Mouse (Mus musculus): ENCODE measurements around the gene Sf3b6. TPM values are rescaled to one million over a fixed set of nuclear protein-coding genes. Genes with fewer than 3 reads are reported as not detected.

Gene Sf3b6
- polyA plus RNA-seq, 1 experiment = 208 TPM

DNA sequence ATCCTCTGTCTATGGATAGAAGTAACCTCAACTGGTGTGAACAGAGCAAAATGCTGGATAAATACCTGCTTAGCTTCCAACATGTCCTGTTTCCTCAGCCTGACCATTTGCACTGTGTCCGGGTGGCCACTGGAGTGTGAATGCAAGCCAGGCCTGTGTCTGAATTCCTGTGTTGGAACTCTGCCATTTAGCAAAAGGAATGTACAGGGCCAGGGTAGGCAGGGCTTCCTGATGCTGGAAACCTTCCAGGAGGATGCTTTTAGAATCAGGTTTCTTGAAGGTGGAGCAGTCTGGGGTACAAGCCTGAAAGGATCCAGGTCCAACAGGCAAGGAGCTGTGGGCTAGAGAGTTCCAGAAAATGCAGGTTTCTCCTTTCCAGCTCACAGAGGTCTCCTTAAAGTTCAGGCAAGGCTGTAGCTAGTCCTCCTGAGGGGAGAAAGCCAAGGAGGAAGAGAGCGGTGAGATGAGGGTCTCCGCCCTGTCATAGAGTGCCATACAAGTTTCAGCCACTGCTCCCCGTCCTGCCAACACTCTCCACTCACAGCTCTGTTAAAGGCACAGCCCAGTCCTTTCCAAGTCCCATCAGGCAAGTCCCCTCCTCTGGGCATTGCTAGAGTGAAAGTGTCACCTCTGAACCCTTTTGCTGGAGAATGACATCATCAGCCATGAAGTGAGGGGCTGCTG lies 46.5 kb downstream of the Sf3b6 start:
- TF ChIP-seq CTCF (IDR thresholded peaks at IDR 0.05; ENCODE audit: low read depth, low read length) (no peak), EP300 (IDR thresholded peaks at IDR 0.05; ENCODE audit: insufficient read depth, low read depth, low read length) (no peak), POLR2A (IDR thresholded peaks at IDR 0.05; ENCODE audit: insufficient read depth, low read length) (no peak)
- no peaks in the 10 kb centered on the region for H3K36me3 ChIP-seq (ENCODE audit: control insufficient read depth, insufficient read depth, low read length, poor library complexity, severe bottlenecking)
- H3K27ac ChIP-seq (ENCODE audit: insufficient read depth, low read length) = no peak overlapping the region
- H3K4me1 ChIP-seq (ENCODE audit: control insufficient read depth, insufficient read depth, low read length) = no peaks in the 10 kb centered on the region
- H3K4me3 ChIP-seq (ENCODE audit: low read depth, low read length) = no peak overlapping the region
- no peaks in the 10 kb centered on the region for H3K27me3 ChIP-seq (ENCODE audit: control insufficient read depth, insufficient read depth, low read length, poor library complexity, severe bottlenecking)
- no peaks in the 10 kb centered on the region for H3K9me3 ChIP-seq (replicated peaks; ENCODE audit: control insufficient read depth, insufficient read depth, low read length, poor library complexity, severe bottlenecking)
- H3K9ac ChIP-seq (ENCODE audit: low read depth, poor library complexity, severe bottlenecking) = no peak overlapping the region

DNA sequence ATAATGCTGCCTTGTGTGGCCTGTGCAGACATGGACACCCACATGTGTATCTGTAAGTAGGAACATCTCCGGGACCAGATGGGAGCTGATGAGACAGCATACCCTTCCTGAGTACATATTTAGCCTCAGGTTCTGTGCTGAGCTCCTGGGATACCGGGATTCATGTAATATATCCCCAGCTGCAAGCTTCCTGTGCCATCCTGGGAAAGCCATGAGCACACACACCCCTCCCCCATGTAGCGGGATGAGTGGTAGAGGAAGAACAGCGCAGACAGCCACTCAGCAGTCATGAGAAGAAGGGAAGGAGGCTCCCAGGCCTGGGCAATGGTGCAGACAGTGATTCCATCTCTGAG lies 47.0 kb downstream of the Sf3b6 start:
- H3K4me1 ChIP-seq (ENCODE audit: control insufficient read depth, insufficient read depth, low read length) = no peaks in the 10 kb centered on the region
- H3K27ac ChIP-seq (ENCODE audit: insufficient read depth, low read length) = no peak overlapping the region
- H3K9ac ChIP-seq (ENCODE audit: low read depth, poor library complexity, severe bottlenecking) = no peak overlapping the region

DNA sequence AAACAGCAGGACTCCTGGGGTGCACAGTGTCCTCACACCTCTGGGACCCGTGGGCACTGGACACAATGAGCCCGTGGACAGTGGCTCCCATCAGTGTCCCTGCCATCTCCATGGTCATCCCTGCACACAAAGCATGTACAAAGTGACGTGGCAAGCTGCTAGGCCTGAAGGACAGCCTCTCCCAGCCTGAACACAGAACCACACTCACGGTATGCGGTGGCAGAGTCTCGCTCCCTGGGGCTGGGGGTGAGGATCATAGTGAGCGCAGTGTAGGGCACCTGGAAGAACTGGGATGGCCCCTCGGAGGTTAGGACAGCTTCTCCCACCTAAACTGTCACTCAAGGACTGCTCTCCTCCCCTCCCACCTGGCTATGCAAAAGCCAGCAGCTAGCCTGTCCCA lies 51.6 kb downstream of the Sf3b6 start:
- H3K36me3 ChIP-seq (ENCODE audit: control insufficient read depth, insufficient read depth, low read length, poor library complexity, severe bottlenecking) = no peaks in the 10 kb centered on the region
- no peak overlapping the region for H3K27ac ChIP-seq (ENCODE audit: insufficient read depth, low read length)
- H3K9ac ChIP-seq (ENCODE audit: low read depth, poor library complexity, severe bottlenecking) = no peak overlapping the region
- H3K4me1 ChIP-seq (ENCODE audit: control insufficient read depth, insufficient read depth, low read length) = no peaks in the 10 kb centered on the region
- no peak for TF ChIP-seq POLR2A (IDR thresholded peaks at IDR 0.05; ENCODE audit: insufficient read depth, low read length)
- TF ChIP-seq EP300 (IDR thresholded peaks at IDR 0.05; ENCODE audit: insufficient read depth, low read depth, low read length) = no peak
- no peak for TF ChIP-seq CTCF (IDR thresholded peaks at IDR 0.05; ENCODE audit: low read depth, low read length)
- no peak overlapping the region for H3K4me3 ChIP-seq (ENCODE audit: low read depth, low read length)
- no peaks in the 10 kb centered on the region for H3K27me3 ChIP-seq (ENCODE audit: control insufficient read depth, insufficient read depth, low read length, poor library complexity, severe bottlenecking)
- H3K9me3 ChIP-seq (replicated peaks; ENCODE audit: control insufficient read depth, insufficient read depth, low read length, poor library complexity, severe bottlenecking) = no peaks in the 10 kb centered on the region

More for the DNA sequence above, 47.0 kb downstream of the Sf3b6 start:
- Histone ChIP-seq H3K9me3 (replicated peaks; ENCODE audit: control insufficient read depth, insufficient read depth, low read length, poor library complexity, severe bottlenecking) (no peaks in the 10 kb centered on the region), H3K4me3 (ENCODE audit: low read depth, low read length) (no peak overlapping the region), H3K27me3 (ENCODE audit: control insufficient read depth, insufficient read depth, low read length, poor library complexity, severe bottlenecking) (no peaks in the 10 kb centered on the region), H3K36me3 (ENCODE audit: control insufficient read depth, insufficient read depth, low read length, poor library complexity, severe bottlenecking) (no peaks in the 10 kb centered on the region)
- TF ChIP-seq EP300 (IDR thresholded peaks at IDR 0.05; ENCODE audit: insufficient read depth, low read depth, low read length) = no peak

DNA sequence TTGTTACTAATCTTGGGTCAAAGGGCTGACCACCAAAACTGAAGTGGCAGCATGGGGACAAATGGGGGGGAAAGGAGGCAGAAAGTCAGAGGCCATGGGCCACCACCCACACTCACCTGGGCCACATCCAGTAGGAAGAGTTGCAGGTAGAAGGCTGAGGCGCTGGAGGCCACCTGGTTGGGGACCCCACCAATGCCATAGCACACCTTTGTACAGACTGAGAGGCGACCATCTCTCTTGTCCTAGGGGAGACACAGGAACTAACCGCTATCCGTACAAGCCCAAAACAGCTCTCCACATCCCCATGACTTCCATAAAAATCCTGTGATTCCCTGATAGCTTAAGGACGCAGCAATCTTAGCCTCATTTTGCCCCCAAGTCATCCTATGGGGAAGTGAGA lies 53.9 kb downstream of the Sf3b6 start:
- H3K4me1 ChIP-seq (ENCODE audit: control insufficient read depth, insufficient read depth, low read length) = no peaks in the 10 kb centered on the region

DNA sequence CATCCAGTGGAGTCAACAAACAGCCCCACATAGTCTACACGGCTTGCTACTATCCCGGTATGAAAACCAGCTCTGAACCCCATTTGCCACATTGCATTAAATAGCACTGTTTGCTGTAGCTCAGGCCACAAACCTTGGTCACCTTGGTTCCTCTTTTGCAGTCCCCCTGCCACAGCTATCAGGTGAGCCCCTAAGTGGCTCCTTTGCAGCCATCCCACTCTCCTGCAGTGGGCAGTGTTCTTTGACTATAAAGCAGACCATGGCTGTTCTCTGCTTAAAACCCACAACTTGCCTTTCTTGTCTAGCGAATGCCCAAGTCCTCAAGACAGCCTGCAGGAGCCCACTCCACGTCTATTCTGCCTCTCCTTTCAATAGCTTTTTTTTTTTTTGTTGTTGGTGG lies 54.9 kb downstream of the Sf3b6 start:
- Histone ChIP-seq H3K4me3 (ENCODE audit: low read depth, low read length) (no peak overlapping the region), H3K9ac (ENCODE audit: low read depth, poor library complexity, severe bottlenecking) (no peak overlapping the region), H3K27ac (ENCODE audit: insufficient read depth, low read length) (no peak overlapping the region), H3K36me3 (ENCODE audit: control insufficient read depth, insufficient read depth, low read length, poor library complexity, severe bottlenecking) (no peaks in the 10 kb centered on the region), H3K4me1 (ENCODE audit: control insufficient read depth, insufficient read depth, low read length) (no peaks in the 10 kb centered on the region), H3K9me3 (replicated peaks; ENCODE audit: control insufficient read depth, insufficient read depth, low read length, poor library complexity, severe bottlenecking) (no peaks in the 10 kb centered on the region), H3K27me3 (ENCODE audit: control insufficient read depth, insufficient read depth, low read length, poor library complexity, severe bottlenecking) (no peaks in the 10 kb centered on the region)
- no peak for TF ChIP-seq CTCF (IDR thresholded peaks at IDR 0.05; ENCODE audit: low read depth, low read length)
- TF ChIP-seq EP300 (IDR thresholded peaks at IDR 0.05; ENCODE audit: insufficient read depth, low read depth, low read length) = no peak
- no peak for TF ChIP-seq POLR2A (IDR thresholded peaks at IDR 0.05; ENCODE audit: insufficient read depth, low read length)

More for the DNA sequence above, 53.9 kb downstream of the Sf3b6 start:
- no peaks in the 10 kb centered on the region for H3K36me3 ChIP-seq (ENCODE audit: control insufficient read depth, insufficient read depth, low read length, poor library complexity, severe bottlenecking)
- H3K27ac ChIP-seq (ENCODE audit: insufficient read depth, low read length) = no peak overlapping the region
- TF ChIP-seq CTCF (IDR thresholded peaks at IDR 0.05; ENCODE audit: low read depth, low read length) (no peak), EP300 (IDR thresholded peaks at IDR 0.05; ENCODE audit: insufficient read depth, low read depth, low read length) (no peak), POLR2A (IDR thresholded peaks at IDR 0.05; ENCODE audit: insufficient read depth, low read length) (no peak)
- H3K4me3 ChIP-seq (ENCODE audit: low read depth, low read length) = no peak overlapping the region
- H3K27me3 ChIP-seq (ENCODE audit: control insufficient read depth, insufficient read depth, low read length, poor library complexity, severe bottlenecking) = no peaks in the 10 kb centered on the region
- H3K9ac ChIP-seq (ENCODE audit: low read depth, poor library complexity, severe bottlenecking) = no peak overlapping the region
- H3K9me3 ChIP-seq (replicated peaks; ENCODE audit: control insufficient read depth, insufficient read depth, low read length, poor library complexity, severe bottlenecking) = no peaks in the 10 kb centered on the region

DNA sequence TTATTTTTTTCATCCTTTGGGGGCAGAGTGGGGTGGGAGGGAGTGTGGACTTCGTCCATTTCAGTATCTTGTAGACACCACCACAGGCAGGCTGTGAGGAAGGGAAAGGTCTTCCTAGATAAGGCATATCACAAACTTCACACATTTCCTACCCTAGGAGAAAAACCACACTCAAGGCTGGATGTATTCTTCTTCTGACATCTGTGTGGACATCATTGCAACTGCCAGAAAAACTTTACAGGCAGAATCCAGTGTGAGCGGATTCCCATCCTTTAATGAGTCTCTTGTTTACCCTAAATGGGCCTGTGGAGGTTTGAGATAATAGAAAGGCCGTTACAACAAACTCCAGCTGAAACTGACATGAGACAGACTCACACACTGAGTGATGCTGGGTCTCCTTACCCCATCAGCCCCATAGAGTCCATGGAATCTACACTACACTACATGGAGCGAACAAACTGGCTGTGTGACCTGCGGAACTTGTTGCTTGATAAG lies 55.7 kb downstream of the Sf3b6 start:
- no peak overlapping the region for H3K27ac ChIP-seq (ENCODE audit: insufficient read depth, low read length)
- no peaks in the 10 kb centered on the region for H3K4me1 ChIP-seq (ENCODE audit: control insufficient read depth, insufficient read depth, low read length)
- no peak overlapping the region for H3K9ac ChIP-seq (ENCODE audit: low read depth, poor library complexity, severe bottlenecking)
- H3K4me3 ChIP-seq (ENCODE audit: low read depth, low read length) = no peak overlapping the region
- H3K27me3 ChIP-seq (ENCODE audit: control insufficient read depth, insufficient read depth, low read length, poor library complexity, severe bottlenecking) = no peaks in the 10 kb centered on the region
- H3K36me3 ChIP-seq (ENCODE audit: control insufficient read depth, insufficient read depth, low read length, poor library complexity, severe bottlenecking) = no peaks in the 10 kb centered on the region
- TF ChIP-seq EP300 (IDR thresholded peaks at IDR 0.05; ENCODE audit: insufficient read depth, low read depth, low read length) = no peak
- H3K9me3 ChIP-seq (replicated peaks; ENCODE audit: control insufficient read depth, insufficient read depth, low read length, poor library complexity, severe bottlenecking) = no peaks in the 10 kb centered on the region
